Mouse (Mus musculus) telencephalon, adult 2 months (tissue): ENCODE data around the gene Ptpn3.

Experiments
- DNase-seq: peaks from one replicate; pipeline ENCODE4 v3.0.0-alpha.2; 2011; ENCODE audit warnings: low read depth, low spot score

Gene Ptpn3

DNA sequence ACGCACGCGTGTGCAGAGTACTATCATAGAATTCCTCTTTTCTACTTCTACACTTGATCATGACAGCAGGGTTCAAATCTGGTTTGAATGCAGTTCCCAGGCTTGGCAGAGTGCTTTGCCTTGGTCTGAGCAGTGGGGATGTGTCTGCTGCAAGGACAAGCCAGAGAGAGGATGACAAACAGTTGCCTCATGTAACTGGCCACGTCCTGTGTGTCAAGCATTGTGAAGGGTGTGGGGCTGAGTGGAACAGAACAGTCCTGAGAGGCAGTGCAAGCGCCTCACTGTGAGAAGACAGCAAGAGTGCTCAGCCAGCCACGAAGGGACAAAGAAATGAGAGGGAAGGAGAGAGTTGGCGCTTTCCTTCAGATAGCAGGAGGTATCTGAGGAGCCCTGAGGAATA, 37.9 kb downstream of the Ptpn3 start:
- no peak for DNase-seq

DNA sequence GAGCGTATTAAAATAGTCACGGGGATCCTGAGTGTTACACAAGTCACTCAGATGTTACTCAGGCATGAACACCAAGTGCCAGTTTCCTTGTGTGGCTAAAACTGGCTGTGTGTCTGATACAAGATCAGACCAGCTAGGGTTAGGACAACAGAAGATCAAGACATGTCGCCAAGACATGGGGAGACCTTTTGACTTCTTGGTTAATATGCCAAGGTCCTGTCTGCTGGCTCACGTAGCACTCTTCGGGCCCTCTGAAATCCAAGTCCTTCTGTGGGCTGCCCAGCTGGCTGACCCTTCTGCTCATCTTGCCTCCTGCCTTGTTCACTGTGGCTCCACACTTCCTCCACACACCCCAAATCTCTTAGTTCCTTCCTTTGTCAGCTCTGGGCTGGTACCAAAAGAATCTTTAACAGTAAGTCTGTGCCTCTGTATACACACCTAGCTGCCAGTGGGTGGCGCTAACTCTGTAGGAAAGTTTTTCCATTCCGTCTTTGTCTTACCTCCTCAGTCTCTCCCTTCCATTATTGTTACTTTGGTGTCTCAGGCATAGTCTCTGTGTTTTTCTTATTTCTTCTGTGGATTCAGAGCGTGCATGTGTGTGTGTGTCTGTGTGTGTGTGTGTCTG, 38.5 kb downstream of the Ptpn3 start:
- no peak for DNase-seq

DNA sequence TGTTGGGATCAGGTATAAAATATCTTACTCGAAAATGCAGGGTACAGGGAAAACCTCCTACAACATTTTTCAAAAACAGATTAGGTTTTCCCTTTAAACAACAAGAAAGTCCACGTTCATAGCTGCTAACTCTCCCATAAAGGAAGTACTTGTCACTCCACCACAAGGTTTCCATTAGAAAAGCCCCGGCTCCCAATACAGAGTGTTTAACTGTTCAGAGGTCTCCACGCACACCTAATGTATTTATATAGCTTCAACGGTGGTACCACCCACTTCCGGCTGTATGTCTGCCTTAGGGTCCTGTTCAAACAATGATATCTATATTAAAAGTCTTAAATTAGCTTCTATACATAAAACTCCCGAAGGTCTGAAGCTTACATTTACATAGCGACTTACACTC, 39.2 kb downstream of the Ptpn3 start:
- no peak for DNase-seq

DNA sequence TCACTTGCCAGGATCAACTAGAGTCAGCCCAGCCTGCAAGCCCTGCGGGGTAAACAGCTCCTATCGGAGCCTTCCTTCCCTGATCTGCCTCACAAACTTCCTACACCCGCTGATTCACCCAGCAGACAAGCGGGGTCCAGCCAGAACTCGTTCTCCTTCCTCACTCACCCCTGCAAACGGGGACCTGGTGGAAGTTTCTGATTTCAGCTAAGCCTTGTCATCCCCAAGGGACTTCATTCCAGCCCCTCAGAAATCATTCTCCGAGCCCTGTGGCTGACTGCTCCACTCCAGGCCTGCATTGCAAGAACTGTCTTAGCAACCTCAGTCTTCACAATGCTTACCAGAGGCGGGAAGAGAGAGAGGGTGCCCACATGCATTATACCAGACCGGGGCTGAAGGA, 39.8 kb downstream of the Ptpn3 start:
- no peak for DNase-seq

DNA sequence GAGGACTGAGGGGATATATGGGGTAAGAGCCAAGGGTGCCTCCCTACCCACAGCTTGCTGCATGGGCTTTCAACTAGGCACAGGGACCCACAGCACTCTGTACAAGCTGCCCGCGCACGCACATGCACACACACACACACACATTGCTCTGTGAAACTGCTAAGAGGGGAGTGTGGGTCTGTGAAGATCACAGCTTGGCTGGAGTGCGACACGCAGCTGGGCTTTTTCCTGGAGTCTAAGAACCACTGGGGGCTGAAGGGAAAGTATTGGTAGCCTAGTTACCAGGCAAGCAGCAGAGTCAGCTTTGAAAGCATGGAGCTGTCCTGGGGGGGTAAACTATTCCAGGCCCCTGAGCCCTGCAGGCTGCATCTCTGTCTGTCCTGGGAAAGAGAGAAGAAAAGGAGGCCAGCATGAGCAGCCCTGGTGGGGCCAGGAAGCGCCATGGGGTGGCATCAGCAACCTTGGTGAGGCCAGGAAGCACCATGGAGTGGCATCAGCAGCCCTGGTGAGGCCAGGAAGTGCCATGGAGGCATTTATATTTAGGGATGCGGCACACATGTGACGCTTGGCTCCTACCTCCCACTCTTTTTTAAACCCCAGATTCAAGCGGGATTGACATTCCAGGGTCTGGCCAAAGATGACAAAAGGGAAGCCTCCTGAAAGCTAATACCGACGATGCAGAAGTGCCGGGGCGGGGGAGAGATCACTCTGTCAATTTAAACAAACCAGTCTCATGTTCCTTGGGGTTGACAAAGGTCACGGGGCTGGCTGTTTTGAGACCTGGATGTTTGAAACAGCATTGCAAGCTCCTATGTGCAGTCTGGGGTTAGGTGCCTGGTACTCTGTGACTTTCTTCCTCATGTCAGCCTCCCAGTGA, 43.2 kb downstream of the Ptpn3 start:
- no peak for DNase-seq

DNA sequence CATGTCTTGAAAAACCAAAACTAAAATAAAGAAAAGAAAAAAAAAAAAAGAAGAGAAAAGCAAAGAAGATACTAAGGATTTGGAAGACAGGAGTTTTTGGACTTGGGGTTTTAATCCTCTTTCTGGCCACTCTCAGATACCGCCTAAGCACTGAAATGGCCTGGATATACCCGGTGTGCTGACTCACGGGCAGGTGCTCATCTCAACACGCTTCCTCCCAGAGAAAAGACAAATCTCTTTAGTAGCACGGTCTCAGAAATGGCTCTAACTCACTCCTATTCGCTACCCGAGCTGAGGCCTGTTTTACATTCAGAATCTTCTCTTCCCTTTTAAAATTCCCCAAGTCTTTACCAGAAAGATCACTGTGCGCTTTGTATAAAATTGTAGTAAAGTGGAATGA, 44.2 kb downstream of the Ptpn3 start:
- DNase-seq: no peak

DNA sequence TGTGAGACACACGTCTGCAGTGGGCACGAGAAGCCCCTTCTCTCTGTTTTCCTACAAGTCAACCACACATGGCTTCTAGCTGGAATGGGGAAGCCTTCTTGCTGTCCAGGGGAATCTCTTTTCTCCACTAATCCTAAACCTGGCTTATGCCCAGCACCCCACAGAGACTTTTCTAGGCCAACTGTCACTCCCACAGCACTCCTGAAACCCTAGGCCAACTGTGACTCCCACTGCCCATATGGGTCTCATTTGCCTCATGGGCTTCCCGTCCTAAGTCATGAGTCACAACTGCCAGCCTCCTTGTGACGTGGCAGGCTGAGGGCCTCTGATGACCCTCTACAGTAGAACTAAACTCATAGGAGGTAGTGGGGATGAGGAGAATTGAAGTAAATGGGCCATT, 44.9 kb downstream of the Ptpn3 start:
- no peak for DNase-seq

DNA sequence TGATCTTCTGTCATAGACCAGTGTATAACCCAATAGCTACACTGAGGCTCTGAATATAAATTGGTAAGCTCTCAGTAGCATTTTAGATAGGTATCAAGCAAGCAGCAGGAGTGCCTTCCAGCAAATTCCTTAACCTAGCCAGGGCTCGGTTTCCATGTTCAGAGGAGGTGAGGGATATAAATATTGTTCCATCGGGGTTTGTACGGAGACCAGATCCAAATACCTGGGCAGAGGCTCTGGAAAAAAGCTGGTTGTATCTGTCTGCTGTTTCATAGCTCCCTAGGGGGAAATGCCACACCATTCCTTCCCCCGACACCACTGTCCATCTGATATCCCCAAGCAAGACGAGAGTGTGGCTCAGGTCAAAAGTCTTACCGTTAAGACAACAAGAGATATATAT, 47.2 kb downstream of the Ptpn3 start:
- no peak for DNase-seq

DNA sequence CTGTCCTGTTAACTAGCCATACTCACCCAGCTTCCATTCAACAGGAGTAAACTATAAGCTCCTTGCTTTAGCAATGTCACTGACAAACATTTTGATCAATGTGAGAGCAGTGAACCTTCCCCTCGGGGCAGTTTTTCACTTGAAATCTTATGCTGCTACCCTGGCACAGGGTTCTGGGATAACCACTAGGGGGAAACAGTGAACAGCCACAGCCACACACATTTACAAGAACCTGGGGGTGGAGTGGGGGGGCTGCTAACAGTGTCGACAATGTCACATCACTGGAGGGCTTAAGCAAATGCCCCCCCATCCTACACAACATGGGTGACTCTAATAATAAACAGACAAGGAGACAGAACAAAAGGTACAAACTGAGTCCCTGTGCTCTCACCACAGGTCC, 51.0 kb downstream of the Ptpn3 start:
- DNase-seq: no peak

DNA sequence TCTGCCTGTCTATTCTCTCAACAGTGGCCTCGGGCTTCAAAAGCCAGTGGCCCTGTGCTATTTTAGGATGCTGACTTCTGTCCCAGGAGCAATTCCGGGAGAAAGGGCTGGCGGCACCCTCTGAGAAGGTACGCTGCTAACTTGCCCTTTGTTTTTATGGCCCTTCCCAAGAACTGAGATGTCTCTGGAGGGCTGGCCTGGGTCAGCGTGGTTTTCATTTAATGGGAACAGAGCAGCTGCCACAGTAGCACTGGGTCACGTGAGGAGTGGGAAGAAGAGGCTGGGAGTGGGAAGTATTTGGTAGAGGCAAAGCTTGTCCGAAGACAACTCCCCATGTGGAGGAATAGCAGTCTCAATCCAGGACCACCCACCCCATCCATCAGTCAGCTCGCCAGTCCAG, 52.5 kb downstream of the Ptpn3 start:
- DNase-seq: no peak

DNA sequence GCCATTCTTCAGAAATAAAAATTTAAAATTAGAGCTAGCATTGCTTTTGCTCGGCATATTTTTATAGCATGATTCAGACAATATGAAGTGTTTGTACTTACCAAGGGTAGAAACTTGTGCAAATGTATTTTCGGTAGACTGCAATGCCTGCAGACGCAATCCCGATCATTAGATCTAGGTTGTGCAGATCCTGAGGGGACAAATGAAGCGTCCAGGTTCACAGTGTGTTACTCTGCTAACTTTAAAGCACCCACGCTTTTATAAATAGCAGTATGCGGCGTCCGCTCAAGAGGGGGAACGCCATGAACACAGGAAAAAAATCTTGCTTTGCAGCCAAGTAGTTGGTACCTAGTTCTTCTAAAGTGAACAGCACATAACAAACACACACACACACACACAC, 56.8 kb downstream of the Ptpn3 start:
- peak; percentile 60 for DNase-seq

DNA sequence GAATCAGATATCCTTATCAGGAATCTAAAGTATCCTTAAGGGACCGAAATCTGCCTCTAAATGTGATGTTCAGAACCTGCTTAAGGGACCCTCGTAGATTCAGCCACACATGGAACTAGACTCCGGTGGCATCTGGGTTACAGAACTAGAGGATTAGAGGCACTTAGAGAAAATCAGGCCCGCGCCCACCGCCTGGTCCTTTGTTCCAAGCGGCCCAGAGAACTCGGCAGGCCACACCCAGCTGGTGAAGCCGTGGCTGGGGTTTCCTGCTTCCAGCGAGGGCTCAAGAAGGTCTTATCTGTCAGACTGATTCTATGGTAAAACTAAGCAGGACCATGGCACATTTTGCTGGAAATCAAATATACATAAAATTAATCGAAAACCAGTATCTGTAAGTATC, 58.3 kb downstream of the Ptpn3 start:
- no peak for DNase-seq

DNA sequence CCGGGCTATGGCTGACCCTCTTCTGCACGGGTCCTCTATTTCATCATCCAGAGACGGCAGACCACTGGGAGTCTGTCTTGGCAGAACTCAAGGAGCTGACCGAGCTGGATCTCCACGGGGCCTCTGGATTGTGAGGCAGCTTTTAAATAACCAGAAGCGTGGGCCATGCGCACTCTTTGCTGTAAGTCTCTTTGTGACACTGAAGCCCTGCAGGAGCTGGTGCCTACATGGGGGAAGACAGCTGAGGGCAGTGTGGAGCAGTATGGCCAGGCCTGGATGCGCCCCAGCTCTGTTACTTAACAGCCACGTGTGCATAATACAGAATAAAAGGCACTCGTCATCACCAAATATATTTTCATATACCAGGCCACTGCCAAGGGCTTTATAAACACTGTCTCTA, 60.7 kb downstream of the Ptpn3 start:
- DNase-seq: no peak

DNA sequence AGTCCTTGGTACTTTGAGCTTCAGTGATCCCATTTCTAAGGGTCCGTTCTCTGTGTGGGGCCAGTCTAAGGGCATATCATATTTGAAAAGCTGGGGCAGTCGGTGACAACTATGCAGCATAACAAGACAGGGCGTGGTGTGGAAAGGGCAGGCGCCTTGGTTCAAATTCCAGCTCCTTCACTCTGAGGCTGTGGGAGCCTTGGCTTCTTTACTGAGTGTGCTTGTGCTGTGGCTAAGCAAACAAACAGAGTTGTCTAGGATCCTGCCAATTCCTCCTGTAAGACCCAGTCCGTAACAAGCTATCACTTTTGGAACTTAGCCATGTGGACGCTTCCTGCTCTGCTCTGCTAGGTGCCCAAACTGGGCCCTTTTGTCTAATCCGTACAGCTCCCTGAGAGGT, 61.5 kb downstream of the Ptpn3 start:
- no peak for DNase-seq

DNA sequence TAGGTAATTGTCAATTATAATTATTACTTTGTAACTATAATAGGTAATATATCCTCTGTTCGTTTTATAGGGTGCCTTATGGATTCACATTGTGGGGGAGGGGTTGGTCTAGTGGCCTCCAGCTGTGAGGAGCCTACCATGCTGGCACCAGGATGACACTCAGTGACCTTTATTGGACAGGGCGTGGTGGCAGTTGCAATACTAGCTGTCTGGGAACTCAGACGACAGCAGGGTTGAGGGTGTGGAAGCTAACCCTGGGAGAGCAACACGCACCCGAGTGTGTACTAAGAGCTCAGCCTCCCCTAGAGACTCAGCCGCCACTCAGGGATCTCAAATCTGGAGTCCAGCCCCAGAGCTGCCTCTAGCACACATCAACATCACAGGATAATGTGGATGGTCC, 62.5 kb downstream of the Ptpn3 start:
- DNase-seq: no peak

DNA sequence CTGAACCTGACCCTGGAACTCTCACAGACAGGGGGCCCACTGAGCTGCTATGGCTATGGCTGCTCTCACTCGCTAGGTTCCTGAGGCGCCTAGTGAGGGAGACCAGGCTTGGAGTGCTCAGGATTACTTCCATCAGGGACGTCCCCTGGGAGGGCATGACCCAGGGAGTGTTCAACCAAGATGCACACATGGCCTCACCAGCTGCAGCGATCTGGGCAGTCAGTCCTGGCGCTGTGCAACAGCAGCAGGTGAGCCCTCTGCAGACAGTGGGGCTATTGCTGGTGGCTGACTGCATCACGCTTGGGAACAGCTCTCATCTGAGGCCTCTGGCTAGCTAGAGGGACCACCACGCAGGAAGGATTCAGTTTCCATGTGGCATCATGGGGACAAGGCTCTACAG, 63.5 kb downstream of the Ptpn3 start:
- DNase-seq: no peak

DNA sequence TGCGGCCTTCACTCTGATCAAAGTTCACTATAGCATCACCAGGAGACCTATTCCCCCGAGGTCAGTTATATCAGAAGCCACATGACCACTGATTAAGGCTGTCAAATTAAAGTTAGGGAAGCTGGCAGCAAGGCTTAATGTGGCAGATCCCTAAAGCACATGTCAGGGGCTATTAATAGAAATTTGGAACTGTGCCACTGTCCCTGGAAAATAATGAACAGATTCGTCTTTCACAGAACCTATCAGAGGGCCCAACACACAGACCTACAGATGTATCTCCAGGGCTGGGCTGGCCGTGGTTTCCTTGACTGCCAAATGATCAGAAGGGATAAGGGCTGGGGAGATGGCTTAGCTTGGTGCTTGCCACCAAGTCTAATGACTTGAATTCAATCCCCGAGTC, 65.1 kb downstream of the Ptpn3 start:
- DNase-seq: no peak

DNA sequence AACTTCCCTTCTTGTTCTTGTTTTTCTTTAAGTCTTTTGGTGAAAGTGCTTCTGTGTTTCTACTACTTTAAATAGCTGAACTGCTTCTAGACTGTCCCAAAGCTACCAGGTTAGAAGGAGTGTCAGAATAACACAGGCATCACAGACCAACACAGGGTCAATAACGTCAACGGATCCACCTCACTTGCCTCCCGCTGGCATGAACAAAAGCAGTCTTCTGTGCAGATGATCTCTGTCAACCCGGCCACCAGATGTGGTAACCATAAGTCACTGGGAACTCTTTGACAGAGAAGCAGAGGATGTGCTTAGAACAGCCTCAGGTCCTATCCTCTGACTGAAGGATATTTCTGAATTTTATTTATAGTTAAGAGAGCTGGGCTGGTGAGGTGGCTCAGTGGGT, 65.9 kb downstream of the Ptpn3 start:
- DNase-seq: no peak

DNA sequence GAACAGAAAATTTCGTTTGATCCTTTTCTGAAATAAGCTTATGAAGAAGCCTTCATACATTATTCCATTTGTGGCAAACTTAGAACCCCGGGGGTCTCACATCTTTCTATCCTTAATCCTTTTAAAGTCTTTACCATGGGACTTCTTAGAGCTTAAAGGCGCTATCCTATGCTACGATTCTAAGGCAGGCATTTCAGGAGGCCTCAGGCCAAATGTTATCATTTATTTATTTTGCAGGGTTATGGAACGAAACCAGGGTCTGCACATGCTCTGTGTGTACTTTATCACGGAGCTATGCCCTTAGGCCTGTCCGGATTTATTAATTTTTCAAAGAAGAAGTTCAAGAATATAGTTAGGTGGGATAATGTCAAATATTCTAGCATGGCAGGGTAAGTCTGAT, 67.3 kb downstream of the Ptpn3 start:
- DNase-seq: no peak

DNA sequence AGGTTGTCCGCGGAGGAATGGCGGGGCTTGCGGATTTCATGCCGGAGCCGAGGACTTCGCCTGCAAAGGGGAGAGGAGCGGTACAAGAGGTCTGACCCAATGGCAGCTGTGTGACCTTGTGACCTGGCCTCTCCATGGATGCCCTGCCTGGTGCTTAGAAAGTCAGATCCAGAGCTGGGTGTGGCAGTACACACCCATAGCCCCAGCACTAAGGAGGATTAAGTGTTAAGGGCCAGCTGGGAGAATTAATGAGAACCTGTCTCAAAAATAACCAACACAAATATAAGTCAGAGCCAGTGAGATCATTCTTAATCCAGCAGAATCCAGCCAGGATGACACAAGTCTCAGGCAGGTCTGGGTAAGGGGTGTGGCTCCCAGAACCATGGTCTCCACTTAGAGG, 69.2 kb downstream of the Ptpn3 start:
- no peak for DNase-seq

DNA sequence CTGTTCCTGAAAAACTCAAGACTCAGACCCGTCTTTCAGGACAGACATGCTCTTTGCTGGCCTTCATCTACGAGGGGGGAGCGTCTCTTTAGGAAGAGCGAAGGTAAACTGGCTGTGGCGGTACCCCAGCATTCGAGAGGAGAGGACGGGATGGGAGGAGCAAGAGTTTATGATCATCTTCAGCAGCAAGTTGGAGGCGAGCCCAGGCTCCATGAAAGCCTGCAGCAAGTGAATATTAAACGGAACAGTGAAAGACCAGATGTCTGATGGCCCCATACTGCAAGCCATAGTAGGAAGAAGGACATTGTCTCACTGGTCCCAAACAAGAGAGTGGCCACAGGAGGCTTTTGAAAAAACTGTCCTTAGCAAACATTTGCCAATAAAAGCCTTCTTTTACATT, 70.3 kb downstream of the Ptpn3 start:
- DNase-seq: no peak

DNA sequence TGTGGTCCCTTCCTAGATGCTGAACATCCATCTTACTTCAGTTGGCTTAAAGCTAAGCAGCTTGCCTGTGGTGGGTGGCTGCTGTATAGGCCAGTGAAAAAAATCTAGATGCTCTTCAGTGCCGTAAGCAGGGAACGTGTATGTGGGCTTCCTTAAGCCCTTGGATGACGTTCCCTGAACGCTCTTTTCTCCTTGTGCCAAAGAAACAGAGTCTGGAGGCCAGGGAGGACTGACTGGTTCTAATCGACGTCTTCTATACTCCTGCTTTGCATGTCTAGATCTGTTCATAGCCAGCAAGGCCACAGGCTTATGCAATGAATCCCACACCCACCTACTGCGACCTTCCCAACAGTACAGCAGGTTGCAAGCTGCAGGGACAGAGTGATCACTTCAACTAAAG, 71.3 kb downstream of the Ptpn3 start:
- DNase-seq: peak; percentile 61
